ENCODE assay signal across 9 mouse cellular contexts in genomic region chr9:107961881-107962280, GRCm38 (mm10). TPM values are rescaled to one million over a fixed set of nuclear protein-coding genes. Genes with fewer than 3 reads are reported as not detected.
A peak's percentile ranks its signal among the peaks of the same experiment; 100 is the strongest.
DNase-seq lines count a peak whose midpoint lies in the region; ATAC-seq and TF ChIP-seq lines count a peak whose summit lies in the region.
"Had no signal": no experiment of that assay in that cellular context is flagged by ENCODE, and none has a peak within 500 bp of the region (broad histone marks: within the 10 kb centered on the region; RNA-seq: fewer than 3 reads in every experiment).

No protein-coding gene starts in this region.

- no peak overlapping the region for H3K4me3 ChIP-seq in forebrain, embryonic 12.5 days (replicated peaks)
- H3K4me3 ChIP-seq in layer of hippocampus, adult 2 months, result peak overlapping the region; percentile 36; the same call in 1 of the 2 replicates
- H3K4me3 ChIP-seq in midbrain, embryonic 13.5 days (replicated peaks), result no peak overlapping the region
- H3K4me3 ChIP-seq: embryonic facial prominence, embryonic 13.5 days; lung, embryonic 15.5 days had no signal

- H3K27ac ChIP-seq in forebrain, embryonic 12.5 days, result peak overlapping the region; percentile 50
- H3K27ac ChIP-seq in layer of hippocampus, adult 2 months, result peak overlapping the region; percentile 92
- peak overlapping the region; percentile 83 for H3K27ac ChIP-seq in midbrain, embryonic 13.5 days
- H3K27ac ChIP-seq: embryonic facial prominence, embryonic 13.5 days; lung, embryonic 15.5 days had no signal

- DNase-seq in retina, postnatal 1 day, result peak; percentile 41
- DNase-seq in retina, embryonic 14.5 days (ENCODE audit: low spot score), result no peak
- DNase-seq in layer of hippocampus, adult 2 months (ENCODE audit: low spot score in 2 of 2), result peak; percentile 72 to 87
- no peak for DNase-seq in gastrocnemius, postnatal 36 days
- no peak for DNase-seq in thymus, postnatal 4 days

- 0 out of 2 replicates have a peak, but pooled peaks have one; percentile 30 for ATAC-seq in forebrain, embryonic 12.5 days (ENCODE audit: low FRiP score)
- 0 out of 2 replicates have a peak, but pooled peaks have one; percentile 21 for ATAC-seq in midbrain, embryonic 13.5 days

- intact Hi-C loops in gastrocnemius, postnatal 36 days (cut with DNase I), result no loop called here

- H3K4me2 ChIP-seq in forebrain, embryonic 12.5 days, result no peak overlapping the region
- H3K4me2 ChIP-seq in midbrain, embryonic 13.5 days (replicated peaks), result peak overlapping the region; percentile 36
- H3K4me2 ChIP-seq: embryonic facial prominence, embryonic 13.5 days; lung, embryonic 15.5 days had no signal

- H3K4me1 ChIP-seq in forebrain, embryonic 12.5 days, result peaks cover 12% of the 10 kb centered on the region
- H3K4me1 ChIP-seq in midbrain, embryonic 13.5 days (replicated peaks), result peaks cover 26% of the 10 kb centered on the region
- H3K4me1 ChIP-seq: embryonic facial prominence, embryonic 13.5 days had no signal

- H3K27me3 ChIP-seq in forebrain, embryonic 12.5 days, result no peaks in the 10 kb centered on the region
- H3K27me3 ChIP-seq in midbrain, embryonic 13.5 days, result no peaks in the 10 kb centered on the region
- H3K27me3 ChIP-seq: embryonic facial prominence, embryonic 13.5 days; lung, embryonic 15.5 days had no signal

- no peak overlapping the region for H3K9ac ChIP-seq in forebrain, embryonic 12.5 days
- peak overlapping the region; percentile 24; the same call in 1 of the 2 replicates for H3K9ac ChIP-seq in midbrain, embryonic 13.5 days (replicated peaks)
- H3K9ac ChIP-seq: lung, embryonic 15.5 days had no signal

- WGBS in forebrain, embryonic 12.5 days, result 46% methylated on average over 5 of the region's 5 CpGs
- WGBS in midbrain, embryonic 13.5 days, result 40% methylated on average over 5 of the region's 5 CpGs

- no peaks in the 10 kb centered on the region for H3K9me3 ChIP-seq in forebrain, embryonic 12.5 days
- no peaks in the 10 kb centered on the region for H3K9me3 ChIP-seq in midbrain, embryonic 13.5 days
- H3K9me3 ChIP-seq: embryonic facial prominence, embryonic 13.5 days; lung, embryonic 15.5 days had no signal

- peak; percentile 80 for TF ChIP-seq CTCF in layer of hippocampus, adult 2 months (conservative IDR thresholded peaks at IDR 0.05)

- peaks cover 69% of the 10 kb centered on the region for H3K36me3 ChIP-seq in forebrain, embryonic 12.5 days (replicated peaks)
- peaks cover 11% of the 10 kb centered on the region; the same call in 1 of the 2 replicates for H3K36me3 ChIP-seq in midbrain, embryonic 13.5 days

RNA-seq across cellular contexts. Expression of gene Traip, which starts 11.9 kb away (rescaled TPM):
- polyA plus RNA-seq in forebrain, embryonic 12.5 days (2016; fragmentation: Nextera tagmentation; extraction: Ambion mirVana), result 30.6 and 32.3 TPM in 2 replicates
- 10 to 100 TPM; 23.1 to 23.9 TPM for total RNA-seq in layer of hippocampus, adult 2 months (2021)
- 15.0 and 15.1 TPM in 2 replicates for polyA plus RNA-seq in midbrain, embryonic 13.5 days (2015; fragmentation: Nextera tagmentation; extraction: Ambion mirVana)
- total RNA-seq in gastrocnemius, postnatal 36 days (2021), result under 1 TPM; 0.35 to 0.56 TPM

RNA-seq across cellular contexts. Expression of gene Uba7, which starts 13.4 kb away (rescaled TPM):
- 5.8 and 6.5 TPM in 2 replicates for polyA plus RNA-seq in forebrain, embryonic 12.5 days (2016; fragmentation: Nextera tagmentation; extraction: Ambion mirVana)
- 1 to 10 TPM; 5.4 to 5.7 TPM for total RNA-seq in layer of hippocampus, adult 2 months (2021)
- polyA plus RNA-seq in midbrain, embryonic 13.5 days (2015; fragmentation: Nextera tagmentation; extraction: Ambion mirVana), result 3.5 and 4.7 TPM in 2 replicates
- total RNA-seq in gastrocnemius, postnatal 36 days (2021), result 1 to 10 TPM; 2.7 to 3.3 TPM

RNA-seq across cellular contexts. Expression of gene Gm20661, which starts 21.0 kb away (rescaled TPM):
- 0.86 and 1.2 TPM in 2 replicates for polyA plus RNA-seq in forebrain, embryonic 12.5 days (2016; fragmentation: Nextera tagmentation; extraction: Ambion mirVana)
- total RNA-seq in layer of hippocampus, adult 2 months (2021), result 1 to 10 TPM; 1.1 to 1.7 TPM
- polyA plus RNA-seq in midbrain, embryonic 13.5 days (2015; fragmentation: Nextera tagmentation; extraction: Ambion mirVana), result 0.66 and 1.3 TPM in 2 replicates
- total RNA-seq in gastrocnemius, postnatal 36 days (2021), result not detected

RNA-seq across cellular contexts. Expression of gene Inka1, which starts 23.8 kb away (rescaled TPM):
- polyA plus RNA-seq in forebrain, embryonic 12.5 days (2016; fragmentation: Nextera tagmentation; extraction: Ambion mirVana), result 14.3 and 18.3 TPM in 2 replicates
- total RNA-seq in layer of hippocampus, adult 2 months (2021), result 10 to 100 TPM in 1 of 2 experiments, 1 to 10 TPM in 1; 9.7 to 10.8 TPM
- polyA plus RNA-seq in midbrain, embryonic 13.5 days (2015; fragmentation: Nextera tagmentation; extraction: Ambion mirVana), result 13.2 and 13.5 TPM in 2 replicates
- total RNA-seq in gastrocnemius, postnatal 36 days (2021), result 1 to 10 TPM; 1.6 to 2.8 TPM

RNA-seq across cellular contexts. Expression of gene Camkv, which starts 26.4 kb away (rescaled TPM):
- polyA plus RNA-seq in forebrain, embryonic 12.5 days (2016; fragmentation: Nextera tagmentation; extraction: Ambion mirVana), result 12.2 and 14.8 TPM in 2 replicates
- total RNA-seq in layer of hippocampus, adult 2 months (2021), result 100 to 1,000 TPM; 532 to 547 TPM
- polyA plus RNA-seq in midbrain, embryonic 13.5 days (2015; fragmentation: Nextera tagmentation; extraction: Ambion mirVana), result 18.9 and 19.9 TPM in 2 replicates
- total RNA-seq in gastrocnemius, postnatal 36 days (2021), result under 1 TPM in 1 of 2 experiments, not detected in 1; 0.28 TPM

Comparison
In these comparisons a context has a peak if more than half of its experiments do, and no peak if none do; other contexts are left out.
1. DNase-seq: peak in retina, postnatal 1 day (single experiment) and layer of hippocampus, adult 2 months (2 of 2); none in retina, embryonic 14.5 days (single experiment), gastrocnemius, postnatal 36 days (0 of 2) and thymus, postnatal 4 days (single experiment).
2. RNA of gene Traip, which starts 11.9 kb away (total RNA-seq): 23.1 to 23.9 TPM in layer of hippocampus, adult 2 months; 0.35 to 0.56 TPM in gastrocnemius, postnatal 36 days; every median in the first group is over 10 times any median in the second.
3. Peak in every context shown above with its lines, with median percentiles within 50 percentile points of each other: H3K27ac ChIP-seq.